Mouse (Mus musculus) forebrain, embryonic 12.5 days (tissue): ENCODE measurements around the gene Fut4. TPM values are rescaled to one million over a fixed set of nuclear protein-coding genes. Genes with fewer than 3 reads are reported as not detected.
A peak's percentile ranks its signal among the peaks of the same experiment; 100 is the strongest.
"Not testable (repeated sequence)": the region's sequence is repeated elsewhere in the genome, so short reads cannot be mapped to it uniquely, and the experiment has no call there.

Experiments used
- ATAC-seq: fragments of 200-750 bp; cut with Nextera tagmentation; 2 replicates; pipeline ENCODE4 v1.8.0; 2017; ENCODE audit warnings: moderate TSS enrichment; ENCODE audit not compliant: low FRiP score
- H3K27ac ChIP-seq: fragments of 300-500 bp; sonication (generic); 2 replicates; pipeline ENCODE4 v1.5.1; 2016; ENCODE audit warnings: mild to moderate bottlenecking
- H3K27me3 ChIP-seq: fragments of 300-500 bp; sonication (generic); 2 replicates; pipeline ENCODE4 v1.6.1; 2016; ENCODE audit warnings: mild to moderate bottlenecking
- H3K36me3 ChIP-seq: fragments of 300-500 bp; sonication (generic); replicated peaks from 2 replicates; pipeline ENCODE4 v1.6.1; 2016; ENCODE audit warnings: mild to moderate bottlenecking
- H3K4me1 ChIP-seq: fragments of 300-500 bp; sonication (generic); 2 replicates; pipeline ENCODE4 v1.6.1; 2016
- H3K4me2 ChIP-seq: fragments of 300-500 bp; sonication (generic); 2 replicates; pipeline ENCODE4 v1.6.1; 2016; ENCODE audit warnings: mild to moderate bottlenecking, moderate library complexity
- H3K4me3 ChIP-seq: fragments of 300-500 bp; sonication (generic); replicated peaks from 2 replicates; pipeline ENCODE4 v1.5.1; 2016; ENCODE audit warnings: mild to moderate bottlenecking
- H3K9ac ChIP-seq: fragments of 300-500 bp; sonication (generic); 2 replicates; pipeline ENCODE4 v1.6.1; 2016; ENCODE audit warnings: mild to moderate bottlenecking
- H3K9me3 ChIP-seq: fragments of 300-500 bp; sonication (generic); 2 replicates; pipeline ENCODE4 v1.6.1; 2016
- WGBS: fragments of 180-500 bp; shearing (Covaris S2); methylation state at CpG from one replicate; pipeline ENCODE4 v1.1.7; 2016; 5-methylcytosine and 5-hydroxymethylcytosine counted together
- polyA plus RNA-seq: library from polyadenylated mRNA; unstranded; fragments of >200 nt; fragmentation: Nextera tagmentation; extraction: Ambion mirVana; gene quantifications from 2 replicates; pipeline ENCODE4 v1.2.1, GENCODE M21; 2016

The Fut4 gene
- polyA plus RNA-seq, 1 experiment from 2014 or later, result 1.5 TPM

DNA sequence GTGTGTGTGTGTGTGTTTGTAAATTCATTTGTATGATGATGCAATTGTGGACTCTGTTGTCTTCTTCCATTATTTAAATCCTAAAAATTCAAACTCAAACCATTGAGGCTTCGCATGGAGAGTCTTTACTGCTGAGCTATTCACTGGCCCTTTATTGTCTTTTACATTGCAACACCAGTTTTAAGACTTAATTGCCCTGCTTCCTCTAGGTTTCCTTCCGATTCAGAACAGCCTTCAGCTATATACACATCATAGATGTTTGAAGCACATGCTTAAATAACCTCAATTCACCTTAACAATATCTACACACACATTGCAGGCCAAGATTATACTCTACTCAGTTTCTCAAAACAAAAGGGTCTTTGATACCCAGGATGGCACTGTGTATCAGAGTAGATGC is 31.8 kb downstream of the Fut4 start:
- Histone ChIP-seq H3K36me3 (no peaks in the 10 kb centered on the region), H3K4me1 (peaks cover 3% of the 10 kb centered on the region; the same call in 1 of the 2 replicates), H3K27me3 (no peaks in the 10 kb centered on the region), H3K27ac (no peak overlapping the region), H3K9me3 (no peaks in the 10 kb centered on the region), H3K4me3 (no peak overlapping the region), H3K9ac (no peak overlapping the region), H3K4me2 (no peak overlapping the region)
- ATAC-seq, result no peak
- WGBS, result 42% methylated on average over 2 of the region's 2 CpGs

DNA sequence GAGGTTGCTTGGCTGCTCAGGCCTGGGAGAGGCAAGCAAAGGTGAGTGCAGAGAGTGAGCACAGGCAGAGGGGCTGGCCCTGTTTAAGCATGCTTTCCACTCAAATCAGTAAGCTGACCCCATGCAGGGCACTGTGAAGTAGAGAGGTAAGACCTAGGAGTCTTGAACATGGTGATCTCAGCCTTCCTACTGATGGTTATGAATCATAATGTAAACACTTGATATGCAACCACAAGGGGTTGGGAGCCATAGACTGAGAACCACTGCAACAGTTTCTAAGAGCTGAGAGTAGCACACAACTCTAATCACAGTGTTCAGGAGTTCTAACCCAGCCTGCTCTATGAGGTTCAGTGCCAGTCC is 33.9 kb downstream of the Fut4 start:
- no peak overlapping the region for H3K4me3 ChIP-seq

DNA sequence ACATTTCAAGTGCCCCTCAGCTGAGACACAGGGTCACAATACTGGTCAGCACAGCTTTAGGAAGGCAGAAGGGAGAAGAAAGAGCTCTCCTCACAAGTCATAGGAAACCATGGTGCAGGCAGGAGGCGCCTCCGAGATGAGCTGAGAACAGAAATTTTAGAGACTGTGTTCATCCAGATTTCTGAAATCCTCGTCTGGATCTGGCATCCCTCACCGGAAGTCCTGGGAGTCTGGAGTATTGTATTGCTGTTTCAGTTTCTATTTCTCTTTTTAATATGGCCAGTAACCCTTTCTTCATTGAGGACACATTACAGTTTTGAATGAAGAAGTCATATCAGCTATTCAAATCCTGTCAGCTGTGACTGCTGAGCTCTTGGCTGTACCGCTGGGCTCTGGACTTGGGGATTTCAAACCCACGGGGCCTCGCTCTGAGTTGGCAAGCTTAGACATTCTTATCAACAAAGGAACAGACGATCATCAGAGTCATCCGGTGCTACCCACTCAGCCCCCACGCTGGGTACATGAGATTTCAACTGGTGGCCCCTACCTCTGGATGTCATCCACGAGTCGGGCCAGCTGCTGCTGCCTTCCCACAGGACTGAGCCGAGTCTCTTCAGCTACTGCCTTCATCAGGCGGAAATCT is 34.4 kb downstream of the Fut4 start:
- WGBS, result 69% methylated on average over 14 of the region's 14 CpGs
- Histone ChIP-seq H3K4me2 (no peak overlapping the region), H3K36me3 (no peaks in the 10 kb centered on the region), H3K9ac (no peak overlapping the region; the same call in 1 of the 2 replicates), H3K4me3 (no peak overlapping the region), H3K27me3 (no peaks in the 10 kb centered on the region), H3K9me3 (no peaks in the 10 kb centered on the region), H3K27ac (no peak overlapping the region), H3K4me1 (no peaks in the 10 kb centered on the region)
- ATAC-seq, result no peak

More for the DNA sequence above, 33.9 kb downstream of the Fut4 start:
- Histone ChIP-seq H3K27ac (no peak overlapping the region), H3K9me3 (no peaks in the 10 kb centered on the region), H3K9ac (no peak overlapping the region; the same call in 1 of the 2 replicates), H3K36me3 (no peaks in the 10 kb centered on the region), H3K27me3 (no peaks in the 10 kb centered on the region), H3K4me1 (peaks cover under 1% of the 10 kb centered on the region; the same call in 1 of the 2 replicates), H3K4me2 (no peak overlapping the region)
- ATAC-seq, result no peak

GRCm38 (mm10) chr9:14715258-14715657 is 36.9 kb downstream of the Fut4 start:
- no peak overlapping the region for H3K9ac ChIP-seq
- WGBS, result 86% methylated on average over 15 of the region's 15 CpGs
- no peaks in the 10 kb centered on the region for H3K9me3 ChIP-seq
- H3K27ac ChIP-seq, result no peak overlapping the region
- no peak overlapping the region for H3K4me2 ChIP-seq
- no peak for ATAC-seq
- no peak overlapping the region for H3K4me3 ChIP-seq
- no peaks in the 10 kb centered on the region for H3K4me1 ChIP-seq
- H3K27me3 ChIP-seq, result no peaks in the 10 kb centered on the region
- H3K36me3 ChIP-seq, result no peaks in the 10 kb centered on the region

DNA sequence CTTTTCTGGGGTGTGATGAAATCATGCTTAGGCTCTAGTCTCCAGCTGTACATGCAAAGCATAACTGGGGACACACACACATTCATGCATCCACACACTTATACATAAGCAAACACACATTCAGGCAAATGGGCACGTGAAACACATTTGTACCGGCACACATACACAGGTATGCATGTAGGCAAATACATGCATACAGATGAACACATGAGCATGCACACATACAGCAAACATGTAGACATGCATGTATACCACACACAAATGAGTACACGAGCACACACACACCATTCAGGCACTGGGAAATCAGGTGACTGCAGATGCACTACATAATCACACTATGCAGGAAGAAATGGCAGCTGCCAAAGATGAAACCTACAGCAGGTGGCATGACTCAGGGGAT is 41.3 kb downstream of the Fut4 start:
- ATAC-seq, result no peak
- 88% methylated on average over 3 of the region's 3 CpGs for WGBS

DNA sequence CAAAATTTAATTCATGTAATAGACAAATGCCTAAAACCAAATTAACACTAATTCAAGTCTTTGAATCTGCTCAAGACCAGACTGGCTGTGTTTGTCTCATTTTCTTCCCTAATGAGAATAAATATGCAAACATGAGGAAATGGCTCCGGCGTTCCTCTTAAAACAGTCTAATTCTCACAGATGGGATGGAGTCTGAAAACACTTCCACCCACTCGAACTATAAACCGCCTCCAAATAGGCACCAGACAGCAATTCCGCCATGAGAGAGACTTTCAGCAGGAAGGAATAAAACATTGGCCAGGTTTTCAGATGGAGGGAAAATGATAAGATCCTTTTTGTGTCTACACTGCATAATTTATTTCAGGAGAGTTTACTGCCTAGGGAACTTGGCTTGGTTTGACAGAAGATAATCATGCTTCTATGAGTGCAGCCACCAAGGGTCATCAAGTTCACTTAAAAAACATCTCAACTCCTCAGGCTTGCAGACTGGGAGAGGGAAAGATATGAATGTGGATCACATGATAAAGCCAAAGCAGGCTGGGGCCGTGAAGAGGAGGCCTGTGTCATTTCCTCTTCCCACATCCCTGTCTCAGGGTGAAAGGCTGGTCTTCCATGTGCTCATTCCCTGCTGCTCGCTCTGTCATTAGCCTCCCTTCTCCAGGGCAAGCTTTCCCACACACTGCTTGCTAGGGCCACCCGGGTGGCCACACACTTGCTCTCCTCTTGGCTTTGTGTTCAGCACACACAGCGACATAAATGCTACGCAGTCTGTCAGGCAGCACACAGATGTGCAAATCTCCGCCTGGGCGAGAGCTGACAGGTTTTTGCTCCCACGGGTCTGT is 46.7 kb downstream of the Fut4 start:
- no peak overlapping the region for H3K4me3 ChIP-seq
- H3K36me3 ChIP-seq, result no peaks in the 10 kb centered on the region
- no peaks in the 10 kb centered on the region for H3K4me1 ChIP-seq
- H3K27me3 ChIP-seq, result no peaks in the 10 kb centered on the region
- no peak overlapping the region for H3K27ac ChIP-seq
- no peak overlapping the region for H3K4me2 ChIP-seq
- H3K9ac ChIP-seq, result no peak overlapping the region
- no peaks in the 10 kb centered on the region for H3K9me3 ChIP-seq
- 0 out of 2 replicates have a peak, but pooled peaks have one; percentile 39 for ATAC-seq
- WGBS, result 75% methylated on average over 13 of the region's 13 CpGs

More for the DNA sequence above, 41.3 kb downstream of the Fut4 start:
- H3K36me3 ChIP-seq, result no peaks in the 10 kb centered on the region
- H3K4me3 ChIP-seq, result no peak overlapping the region
- H3K9me3 ChIP-seq, result no peaks in the 10 kb centered on the region
- no peak overlapping the region for H3K4me2 ChIP-seq
- no peak overlapping the region for H3K9ac ChIP-seq
- no peaks in the 10 kb centered on the region for H3K27me3 ChIP-seq
- H3K4me1 ChIP-seq, result no peaks in the 10 kb centered on the region
- no peak overlapping the region for H3K27ac ChIP-seq

GRCm38 (mm10) chr9:14700795-14701194 is 51.4 kb downstream of the Fut4 start:
- not testable (repeated sequence) for H3K4me1 ChIP-seq, H3K9me3 ChIP-seq, H3K9ac ChIP-seq, H3K36me3 ChIP-seq, H3K27me3 ChIP-seq, H3K4me2 ChIP-seq, H3K4me3 ChIP-seq, ATAC-seq, H3K27ac ChIP-seq
- WGBS, result 96% methylated on average over 1 of the region's 1 CpGs

DNA sequence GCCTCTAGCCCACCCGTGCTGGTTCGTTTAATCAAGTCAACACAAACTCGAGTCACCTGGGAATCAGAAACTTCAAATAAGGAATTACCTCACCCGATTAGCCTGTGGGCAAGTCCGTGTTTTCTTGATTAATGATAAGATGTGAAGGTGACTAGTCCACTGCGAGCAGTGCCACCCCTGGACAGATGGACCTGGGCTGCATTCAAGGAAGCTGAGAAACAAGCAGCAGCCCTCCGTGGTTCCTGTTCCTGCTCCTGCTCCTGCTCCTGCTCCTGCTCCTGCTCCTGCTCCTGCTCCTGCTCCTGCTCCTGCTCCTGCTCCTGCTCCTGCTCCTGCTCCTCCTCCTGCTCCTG is 52.9 kb downstream of the Fut4 start:
- Histone ChIP-seq H3K36me3 (no peaks in the 10 kb centered on the region), H3K9me3 (no peaks in the 10 kb centered on the region), H3K4me3 (no peak overlapping the region), H3K27ac (no peak overlapping the region), H3K27me3 (no peaks in the 10 kb centered on the region), H3K9ac (no peak overlapping the region), H3K4me1 (no peaks in the 10 kb centered on the region), H3K4me2 (no peak overlapping the region)
- 47% methylated on average over 7 of the region's 7 CpGs for WGBS
- no peak for ATAC-seq

DNA sequence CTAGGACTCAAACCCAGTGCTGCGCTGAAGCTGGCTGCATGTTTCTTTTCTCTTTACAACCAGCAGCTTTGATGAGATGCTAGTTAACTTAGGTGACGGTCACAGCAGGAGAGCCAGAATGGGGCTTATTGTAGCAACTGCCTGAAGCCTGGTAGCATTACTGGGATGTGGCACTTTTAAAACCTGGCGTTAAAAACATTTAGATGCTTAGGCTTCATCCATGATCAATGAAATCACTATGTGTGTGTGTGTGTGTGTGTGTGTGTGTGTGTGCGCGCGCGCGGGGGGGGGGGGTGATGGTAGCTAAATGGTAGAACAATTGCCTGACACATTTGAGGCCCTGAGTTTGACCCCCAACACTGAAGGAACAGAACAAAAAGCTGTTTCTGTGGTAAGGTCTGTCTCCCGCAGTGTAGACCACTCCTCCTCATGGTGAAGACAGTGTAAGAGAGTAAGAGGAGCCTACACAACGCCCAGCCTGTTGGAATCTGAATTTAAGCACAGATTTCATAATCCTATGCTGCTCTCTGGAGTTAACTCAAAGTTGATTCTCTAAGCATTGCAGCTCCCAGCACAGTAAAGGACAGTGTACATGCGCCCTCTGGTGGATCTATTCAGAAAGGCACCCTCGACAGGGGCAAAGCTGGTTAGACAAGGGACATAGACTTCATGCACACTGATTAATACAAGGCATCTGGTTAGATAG is 53.5 kb downstream of the Fut4 start:
- Histone ChIP-seq H3K36me3 (no peaks in the 10 kb centered on the region), H3K4me1 (no peaks in the 10 kb centered on the region), H3K9ac (no peak overlapping the region), H3K4me2 (no peak overlapping the region), H3K4me3 (no peak overlapping the region), H3K27ac (no peak overlapping the region), H3K27me3 (no peaks in the 10 kb centered on the region), H3K9me3 (no peaks in the 10 kb centered on the region)
- 51% methylated on average over 12 of the region's 12 CpGs for WGBS
- peak; percentile 88 for ATAC-seq

Other genes starting within 250 kb of the Fut4 start
- gene Amotl1, start 107.3 kb downstream of the Fut4 start, polyA plus RNA-seq, result 14.1 and 14.8 TPM in 2 replicates
- 0.17 TPM in 1 of 2 replicates, not detected in the other for gene Piwil4, start 11.7 kb downstream of the Fut4 start, polyA plus RNA-seq
- gene 1700012B09Rik, start 18.6 kb upstream of the Fut4 start, polyA plus RNA-seq, result 0.62 and 1.5 TPM in 2 replicates
- gene Mre11a, start 32.3 kb upstream of the Fut4 start, polyA plus RNA-seq, result 31.2 and 32.6 TPM in 2 replicates
- 54.6 and 56.9 TPM in 2 replicates for gene Ankrd49, start 32.5 kb upstream of the Fut4 start, polyA plus RNA-seq
- 0.51 and 0.70 TPM in 2 replicates for gene Gpr83, start 107.8 kb upstream of the Fut4 start, polyA plus RNA-seq
- gene Izumo1r, start 151.6 kb upstream of the Fut4 start, polyA plus RNA-seq, result not detected in 2 replicates